Mouse (Mus musculus): Measurements from ENCODE around the gene Dlg2. TPM values are rescaled to one million over a fixed set of nuclear protein-coding genes. Genes with fewer than 3 reads are reported as not detected.
A peak's percentile ranks its signal among the peaks of the same experiment; 100 is the strongest.

The Dlg2 gene
- polyA plus RNA-seq, 1 experiment from 2014 or later = 38.4 TPM

- no peak overlapping the region for H3K9ac ChIP-seq (replicated peaks; ENCODE audit: low read depth, low read length)
- no peaks in the 10 kb centered on the region for H3K4me1 ChIP-seq (replicated peaks; ENCODE audit: control insufficient read depth, insufficient read depth, low read length)
- H3K4me3 ChIP-seq (replicated peaks; ENCODE audit: low read length) = no peak overlapping the region
- H3K27ac ChIP-seq (ENCODE audit: low read length) = no peak overlapping the region
- ATAC-seq = no peak
- no peaks in the 10 kb centered on the region for H3K9me3 ChIP-seq (ENCODE audit: control insufficient read depth, low read length)
- H3K4me2 ChIP-seq (ENCODE audit: low read length) = no peak overlapping the region
- H3K27me3 ChIP-seq (replicated peaks; ENCODE audit: control insufficient read depth, insufficient read depth, low read length) = no peaks in the 10 kb centered on the region
- H3K36me3 ChIP-seq (ENCODE audit: control insufficient read depth, insufficient read depth) = peaks cover 6% of the 10 kb centered on the region
Observed at GRCm38 (mm10) chr7:92441611-92442010, 1965.1 kb downstream of the Dlg2 start.

- Histone ChIP-seq H3K4me3 (replicated peaks; ENCODE audit: low read length) (no peak overlapping the region), H3K36me3 (ENCODE audit: control insufficient read depth, insufficient read depth) (peaks cover 6% of the 10 kb centered on the region), H3K9ac (replicated peaks; ENCODE audit: low read depth, low read length) (no peak overlapping the region), H3K27me3 (replicated peaks; ENCODE audit: control insufficient read depth, insufficient read depth, low read length) (no peaks in the 10 kb centered on the region), H3K27ac (ENCODE audit: low read length) (no peak overlapping the region), H3K4me2 (ENCODE audit: low read length) (no peak overlapping the region), H3K9me3 (ENCODE audit: control insufficient read depth, low read length) (no peaks in the 10 kb centered on the region), H3K4me1 (replicated peaks; ENCODE audit: control insufficient read depth, insufficient read depth, low read length) (no peaks in the 10 kb centered on the region)
- 81% methylated on average over 4 of the region's 4 CpGs for WGBS
- ATAC-seq = no peak
Observed at GRCm38 (mm10) chr7:92442082-92442481, 1965.6 kb downstream of the Dlg2 start.

DNA sequence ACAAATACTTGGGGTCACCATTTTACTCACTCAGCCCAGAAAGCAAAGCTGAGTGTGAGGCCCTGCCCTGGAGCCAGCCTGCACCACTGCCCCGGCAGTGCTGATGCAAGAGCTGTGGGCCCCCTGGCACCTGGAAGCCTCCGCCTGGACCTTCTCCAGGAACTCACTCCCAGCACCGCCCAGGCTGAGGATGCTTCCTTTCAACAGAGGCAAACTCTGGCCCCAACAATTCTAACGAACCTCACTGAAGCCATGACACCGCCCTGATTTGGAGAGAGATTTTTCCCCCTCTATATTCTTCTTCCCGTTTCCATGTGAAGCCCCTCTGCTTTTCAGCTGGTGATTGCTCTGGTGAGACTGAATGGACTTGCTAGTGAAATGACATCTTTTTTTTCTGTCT lies 1971.5 kb downstream of the Dlg2 start:
- WGBS = 48% methylated on average over 6 of the region's 6 CpGs
- Histone ChIP-seq H3K4me1 (replicated peaks; ENCODE audit: control insufficient read depth, insufficient read depth, low read length) (peaks cover 17% of the 10 kb centered on the region), H3K36me3 (ENCODE audit: control insufficient read depth, insufficient read depth) (peaks cover 6% of the 10 kb centered on the region), H3K27ac (ENCODE audit: low read length) (peak overlapping the region; percentile 50), H3K4me3 (replicated peaks; ENCODE audit: low read length) (no peak overlapping the region), H3K9ac (replicated peaks; ENCODE audit: low read depth, low read length) (no peak overlapping the region), H3K4me2 (ENCODE audit: low read length) (no peak overlapping the region), H3K27me3 (replicated peaks; ENCODE audit: control insufficient read depth, insufficient read depth, low read length) (no peaks in the 10 kb centered on the region), H3K9me3 (ENCODE audit: control insufficient read depth, low read length) (no peaks in the 10 kb centered on the region)
- no peak for ATAC-seq

GRCm38 (mm10) chr7:92448782-92449575 lies 1972.5 kb downstream of the Dlg2 start:
- Histone ChIP-seq H3K27ac (ENCODE audit: low read length) (peak overlapping the region; percentile 22), H3K4me2 (ENCODE audit: low read length) (no peak overlapping the region), H3K27me3 (replicated peaks; ENCODE audit: control insufficient read depth, insufficient read depth, low read length) (no peaks in the 10 kb centered on the region), H3K36me3 (ENCODE audit: control insufficient read depth, insufficient read depth) (peaks cover 6% of the 10 kb centered on the region), H3K4me1 (replicated peaks; ENCODE audit: control insufficient read depth, insufficient read depth, low read length) (peaks cover 17% of the 10 kb centered on the region), H3K4me3 (replicated peaks; ENCODE audit: low read length) (no peak overlapping the region), H3K9me3 (ENCODE audit: control insufficient read depth, low read length) (no peaks in the 10 kb centered on the region), H3K9ac (replicated peaks; ENCODE audit: low read depth, low read length) (no peak overlapping the region)
- peak; percentile 84 for ATAC-seq
- whole genome bisulfite sequencing = 43% methylated on average over 7 of the region's 7 CpGs

GRCm38 (mm10) chr7:92454176-92454575 lies 1977.7 kb downstream of the Dlg2 start:
- no peak for ATAC-seq
- Histone ChIP-seq H3K36me3 (ENCODE audit: control insufficient read depth, insufficient read depth) (no peaks in the 10 kb centered on the region), H3K4me3 (replicated peaks; ENCODE audit: low read length) (no peak overlapping the region), H3K27ac (ENCODE audit: low read length) (no peak overlapping the region), H3K9me3 (ENCODE audit: control insufficient read depth, low read length) (no peaks in the 10 kb centered on the region), H3K27me3 (replicated peaks; ENCODE audit: control insufficient read depth, insufficient read depth, low read length) (no peaks in the 10 kb centered on the region), H3K9ac (replicated peaks; ENCODE audit: low read depth, low read length) (no peak overlapping the region), H3K4me1 (replicated peaks; ENCODE audit: control insufficient read depth, insufficient read depth, low read length) (peaks cover 4% of the 10 kb centered on the region), H3K4me2 (ENCODE audit: low read length) (no peak overlapping the region)
- WGBS = 82% methylated on average over 2 of the region's 2 CpGs

- H3K4me3 ChIP-seq (replicated peaks; ENCODE audit: low read length) = no peak overlapping the region
- H3K27ac ChIP-seq (ENCODE audit: low read length) = no peak overlapping the region
- WGBS = 59% methylated on average over 5 of the region's 5 CpGs
Observed at GRCm38 (mm10) chr7:92455927-92456326, 1979.5 kb downstream of the Dlg2 start.

DNA sequence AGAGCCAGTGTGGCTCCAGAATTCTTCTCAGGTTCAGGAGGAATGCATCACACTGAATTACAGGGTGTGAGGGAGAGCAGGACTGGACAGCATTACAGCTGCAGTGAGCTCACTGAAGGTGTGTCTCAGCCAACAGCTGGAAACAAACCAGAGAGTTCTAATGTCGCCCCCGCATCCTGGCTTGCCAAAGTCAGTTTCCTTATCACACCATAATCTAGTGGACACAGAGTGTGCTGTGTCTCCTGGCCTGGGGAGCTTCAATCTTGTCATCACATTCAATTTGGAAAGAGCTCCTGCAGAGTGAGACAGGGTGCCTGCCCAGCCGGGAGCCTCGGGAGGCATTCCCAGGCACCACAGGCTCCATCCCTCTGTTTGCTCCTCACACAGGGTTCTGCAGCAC lies 1981.3 kb downstream of the Dlg2 start:
- H3K36me3 ChIP-seq (ENCODE audit: control insufficient read depth, insufficient read depth) = no peaks in the 10 kb centered on the region
- H3K9ac ChIP-seq (replicated peaks; ENCODE audit: low read depth, low read length) = no peak overlapping the region
- H3K27me3 ChIP-seq (replicated peaks; ENCODE audit: control insufficient read depth, insufficient read depth, low read length) = no peaks in the 10 kb centered on the region
- no peak overlapping the region for H3K4me2 ChIP-seq (ENCODE audit: low read length)
- H3K4me1 ChIP-seq (replicated peaks; ENCODE audit: control insufficient read depth, insufficient read depth, low read length) = no peaks in the 10 kb centered on the region
- no peak overlapping the region for H3K27ac ChIP-seq (ENCODE audit: low read length)
- no peaks in the 10 kb centered on the region for H3K9me3 ChIP-seq (ENCODE audit: control insufficient read depth, low read length)
- 50% methylated on average over 4 of the region's 4 CpGs for WGBS
- no peak for ATAC-seq
- H3K4me3 ChIP-seq (replicated peaks; ENCODE audit: low read length) = no peak overlapping the region

More at GRCm38 (mm10) chr7:92455927-92456326, 1979.5 kb downstream of the Dlg2 start:
- Histone ChIP-seq H3K9me3 (ENCODE audit: control insufficient read depth, low read length) (no peaks in the 10 kb centered on the region), H3K36me3 (ENCODE audit: control insufficient read depth, insufficient read depth) (no peaks in the 10 kb centered on the region), H3K4me2 (ENCODE audit: low read length) (no peak overlapping the region), H3K9ac (replicated peaks; ENCODE audit: low read depth, low read length) (no peak overlapping the region), H3K4me1 (replicated peaks; ENCODE audit: control insufficient read depth, insufficient read depth, low read length) (no peaks in the 10 kb centered on the region), H3K27me3 (replicated peaks; ENCODE audit: control insufficient read depth, insufficient read depth, low read length) (no peaks in the 10 kb centered on the region)
- ATAC-seq = no peak

DNA sequence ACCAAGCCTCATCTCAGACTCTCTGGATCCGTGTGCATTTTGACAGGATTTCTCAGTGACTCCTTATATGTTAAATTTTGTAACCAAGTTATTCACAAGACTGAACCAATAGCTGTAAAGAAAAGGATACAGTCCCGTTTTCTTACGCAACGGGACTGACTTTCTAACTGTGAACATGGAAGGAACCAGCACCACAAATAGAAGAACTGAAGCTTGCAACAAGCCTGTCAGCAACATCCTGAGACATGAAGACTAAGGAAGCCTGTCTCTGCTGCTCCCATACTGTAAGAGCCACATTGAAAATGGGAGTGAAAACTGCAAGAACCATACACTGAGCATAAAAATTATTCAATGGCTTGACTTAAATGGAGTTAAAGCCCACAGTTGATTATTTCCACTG lies 1981.8 kb downstream of the Dlg2 start:
- Histone ChIP-seq H3K36me3 (ENCODE audit: control insufficient read depth, insufficient read depth) (no peaks in the 10 kb centered on the region), H3K4me2 (ENCODE audit: low read length) (no peak overlapping the region), H3K4me1 (replicated peaks; ENCODE audit: control insufficient read depth, insufficient read depth, low read length) (no peaks in the 10 kb centered on the region), H3K9me3 (ENCODE audit: control insufficient read depth, low read length) (no peaks in the 10 kb centered on the region), H3K27ac (ENCODE audit: low read length) (no peak overlapping the region), H3K9ac (replicated peaks; ENCODE audit: low read depth, low read length) (no peak overlapping the region), H3K4me3 (replicated peaks; ENCODE audit: low read length) (no peak overlapping the region), H3K27me3 (replicated peaks; ENCODE audit: control insufficient read depth, insufficient read depth, low read length) (no peaks in the 10 kb centered on the region)
- no peak for ATAC-seq
- WGBS = 91% methylated on average over 4 of the region's 4 CpGs

DNA sequence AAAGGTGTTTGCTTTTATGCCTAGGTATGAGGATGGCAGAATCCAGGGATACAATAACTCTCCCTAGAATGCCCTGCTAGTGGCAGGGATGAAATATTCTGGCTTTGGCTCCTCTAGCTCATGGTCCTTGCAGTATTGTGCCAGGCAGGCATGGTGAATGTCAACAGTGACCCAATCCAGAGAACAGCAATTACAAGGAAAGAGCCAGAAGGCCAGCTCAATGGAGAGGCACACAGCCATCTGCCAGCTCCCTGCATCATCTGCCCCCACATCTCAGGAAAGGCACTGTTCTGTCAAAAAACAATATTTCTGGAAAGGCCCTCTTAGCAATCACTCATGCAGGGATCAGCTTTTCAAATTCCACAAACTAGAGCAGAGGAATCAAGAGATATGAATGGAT lies 1984.1 kb downstream of the Dlg2 start:
- peak; percentile 73 for ATAC-seq
- Histone ChIP-seq H3K4me1 (replicated peaks; ENCODE audit: control insufficient read depth, insufficient read depth, low read length) (no peaks in the 10 kb centered on the region), H3K4me3 (replicated peaks; ENCODE audit: low read length) (no peak overlapping the region), H3K36me3 (ENCODE audit: control insufficient read depth, insufficient read depth) (no peaks in the 10 kb centered on the region), H3K4me2 (ENCODE audit: low read length) (no peak overlapping the region), H3K9ac (replicated peaks; ENCODE audit: low read depth, low read length) (no peak overlapping the region), H3K27ac (ENCODE audit: low read length) (peak overlapping the region; percentile 21; the same call in 1 of the 2 replicates), H3K27me3 (replicated peaks; ENCODE audit: control insufficient read depth, insufficient read depth, low read length) (no peaks in the 10 kb centered on the region), H3K9me3 (ENCODE audit: control insufficient read depth, low read length) (no peaks in the 10 kb centered on the region)

DNA sequence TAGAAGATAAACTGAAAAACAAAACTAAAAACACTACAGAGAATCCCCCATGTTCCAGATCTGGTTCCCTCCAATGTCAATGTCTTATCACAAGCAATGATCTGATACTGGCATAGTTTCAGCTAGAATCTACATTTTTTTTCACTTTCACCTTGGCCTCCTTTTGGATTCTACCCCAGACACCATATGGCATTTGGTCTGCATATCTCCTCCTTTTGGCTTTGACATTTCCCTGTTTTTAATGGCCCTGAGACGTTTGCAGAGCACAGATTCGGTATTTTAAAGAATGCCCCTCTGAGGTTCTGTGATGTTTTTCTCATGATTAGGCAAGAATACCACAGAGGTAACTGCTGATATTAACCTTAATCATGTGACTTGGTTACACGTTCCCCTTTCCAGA lies 1984.8 kb downstream of the Dlg2 start:
- Histone ChIP-seq H3K36me3 (ENCODE audit: control insufficient read depth, insufficient read depth) (no peaks in the 10 kb centered on the region), H3K9me3 (ENCODE audit: control insufficient read depth, low read length) (no peaks in the 10 kb centered on the region), H3K27me3 (replicated peaks; ENCODE audit: control insufficient read depth, insufficient read depth, low read length) (no peaks in the 10 kb centered on the region), H3K4me1 (replicated peaks; ENCODE audit: control insufficient read depth, insufficient read depth, low read length) (no peaks in the 10 kb centered on the region), H3K4me2 (ENCODE audit: low read length) (no peak overlapping the region), H3K27ac (ENCODE audit: low read length) (no peak overlapping the region), H3K4me3 (replicated peaks; ENCODE audit: low read length) (no peak overlapping the region), H3K9ac (replicated peaks; ENCODE audit: low read depth, low read length) (no peak overlapping the region)
- WGBS = 43% methylated on average over 3 of the region's 3 CpGs
- peak; percentile 31; the same call in 1 of the 2 replicates for ATAC-seq
